Comparison of ENCODE assay signal across 9 mouse cellular contexts in genomic region chr16:92827663-92828307, GRCm38 (mm10). TPM values are rescaled to one million over a fixed set of nuclear protein-coding genes. Genes with fewer than 3 reads are reported as not detected.
DNase-seq lines count a peak whose midpoint lies in the region; ATAC-seq and TF ChIP-seq lines count a peak whose summit lies in the region.
"Had no signal": no experiment of that assay in that cellular context is flagged by ENCODE, and none has a peak within 500 bp of the region (broad histone marks: within the 10 kb centered on the region; RNA-seq: fewer than 3 reads in every experiment).

No protein-coding gene starts in this region.

- H3K4me3 ChIP-seq in intestine, postnatal 0 days (ENCODE audit: low read depth, low read length), result no peak overlapping the region
- H3K4me3 ChIP-seq in intestine, embryonic 15.5 days (replicated peaks), result no peak overlapping the region
- H3K4me3 ChIP-seq: lung, embryonic 15.5 days had no signal

- H3K9ac ChIP-seq in intestine, postnatal 0 days (ENCODE audit: low read depth, low read length), result no peak overlapping the region
- no peak overlapping the region for H3K9ac ChIP-seq in intestine, embryonic 15.5 days
- H3K9ac ChIP-seq: lung, embryonic 15.5 days had no signal

- H3K9me3 ChIP-seq in intestine, postnatal 0 days (ENCODE audit: control insufficient read depth), result no peaks in the 10 kb centered on the region
- no peaks in the 10 kb centered on the region for H3K9me3 ChIP-seq in intestine, embryonic 15.5 days
- H3K9me3 ChIP-seq: lung, embryonic 15.5 days had no signal

- H3K27ac ChIP-seq in intestine, postnatal 0 days (ENCODE audit: low read depth, low read length), result no peak overlapping the region
- H3K27ac ChIP-seq in intestine, embryonic 15.5 days, result no peak overlapping the region
- H3K27ac ChIP-seq: lung, embryonic 15.5 days had no signal

- WGBS in intestine, postnatal 0 days, result 58% methylated on average over 7 of the region's 7 CpGs
- 61% methylated on average over 7 of the region's 7 CpGs for WGBS in intestine, embryonic 15.5 days

- H3K4me2 ChIP-seq in intestine, postnatal 0 days (replicated peaks; ENCODE audit: low read depth), result no peak overlapping the region
- H3K4me2 ChIP-seq in intestine, embryonic 15.5 days (replicated peaks), result no peak overlapping the region
- H3K4me2 ChIP-seq: lung, embryonic 15.5 days had no signal

- DNase-seq in A20 (ENCODE audit: low read depth, low spot score), result peak; percentile 21
- peak; percentile 10 to 35 for DNase-seq in adrenal gland, adult 18-20 months (ENCODE audit: low spot score in 2 of 2)
- peak; percentile 61 for DNase-seq in lung, postnatal 10 days
- DNase-seq in cerebellum, postnatal 25 days, result no peak
- DNase-seq in c-Kit-positive CD71-positive TER-119-positive erythroid progenitor cells, embryonic 14.5 days (ENCODE audit: low spot score), result no peak
- no peak for DNase-seq in kidney, adult 18-20 months

- H3K36me3 ChIP-seq in intestine, postnatal 0 days (ENCODE audit: control insufficient read depth, insufficient read depth), result no peaks in the 10 kb centered on the region
- no peaks in the 10 kb centered on the region for H3K36me3 ChIP-seq in intestine, embryonic 15.5 days
- H3K36me3 ChIP-seq: lung, embryonic 15.5 days had no signal

- peak; percentile 69 for TF ChIP-seq CTCF in intestine, postnatal 0 days (IDR thresholded peaks at IDR 0.05; ENCODE audit: low read depth)

- ATAC-seq in intestine, postnatal 0 days, result no peak
- no peak for ATAC-seq in intestine, embryonic 15.5 days

- no peaks in the 10 kb centered on the region for H3K4me1 ChIP-seq in intestine, postnatal 0 days (replicated peaks; ENCODE audit: control insufficient read depth, insufficient read depth, low read length)
- H3K4me1 ChIP-seq in intestine, embryonic 15.5 days (replicated peaks), result 0 out of 2 replicates have a peak, but pooled peaks cover 3% of the 10 kb centered on the region

- no peaks in the 10 kb centered on the region for H3K27me3 ChIP-seq in intestine, postnatal 0 days (replicated peaks; ENCODE audit: control insufficient read depth, insufficient read depth, low read length)
- H3K27me3 ChIP-seq in intestine, embryonic 15.5 days (replicated peaks), result no peaks in the 10 kb centered on the region
- H3K27me3 ChIP-seq: lung, embryonic 15.5 days had no signal

RNA-seq across cellular contexts. Expression of gene Runx1, which starts 1.8 kb away (rescaled TPM):
- polyA plus RNA-seq in intestine, postnatal 0 days (2015; fragmentation: Nextera tagmentation; extraction: Ambion mirVana), result 1.7 TPM in 2 replicates
- polyA plus RNA-seq in intestine, embryonic 15.5 days (2015; fragmentation: Nextera tagmentation; extraction: Ambion mirVana), result 2.5 and 3.0 TPM in 2 replicates
- 1 to 10 TPM; 3.5 to 4.5 TPM for total RNA-seq in adrenal gland, adult 18-20 months (2021)

Comparison
In these comparisons a context has a peak if more than half of its experiments do, and no peak if none do; other contexts are left out.
1. DNase-seq: peak in A20 (single experiment), adrenal gland, adult 18-20 months (2 of 2) and lung, postnatal 10 days (single experiment); none in cerebellum, postnatal 25 days (0 of 2), c-Kit-positive CD71-positive TER-119-positive erythroid progenitor cells, embryonic 14.5 days (single experiment) and kidney, adult 18-20 months (single experiment).